24 mouse cellular contexts compared by ENCODE assay signal in genomic region chr6:118283949-118284568, GRCm38 (mm10).
"Had no signal": no experiment of that assay in that cellular context is flagged by ENCODE, and none has a peak within 500 bp of the region (broad histone marks: within the 10 kb centered on the region; RNA-seq: fewer than 3 reads in every experiment).

No protein-coding gene starts in this region.

- H3K9me3 ChIP-seq: hindbrain, embryonic 12.5 days; intestine, embryonic 15.5 days; limb, embryonic 10.5 days; limb, embryonic 12.5 days; liver, embryonic 13.5 days; liver, embryonic 15.5 days had no signal

- H3K4me1 ChIP-seq: heart, embryonic 12.5 days; hindbrain, embryonic 12.5 days; intestine, embryonic 15.5 days; limb, embryonic 10.5 days; limb, embryonic 12.5 days; liver, embryonic 13.5 days; liver, embryonic 15.5 days had no signal

- ATAC-seq: inflammation-experienced regulatory T-cells, adult 6 months; intestine, embryonic 15.5 days; intestine, postnatal 0 days; liver, postnatal 0 days had no signal

- H3K4me2 ChIP-seq: heart, embryonic 12.5 days; hindbrain, embryonic 12.5 days; hindbrain, embryonic 14.5 days; intestine, embryonic 15.5 days; limb, embryonic 12.5 days; liver, embryonic 11.5 days; liver, embryonic 13.5 days; liver, embryonic 15.5 days had no signal

- H3K9ac ChIP-seq: heart, embryonic 12.5 days; hindbrain, embryonic 12.5 days; hindbrain, embryonic 14.5 days; intestine, embryonic 15.5 days; limb, embryonic 12.5 days; liver, embryonic 13.5 days; liver, embryonic 15.5 days; liver, postnatal 0 days had no signal

- H3K27ac ChIP-seq: gastrocnemius, adult 2 months; heart, adult 2 months; hindbrain, embryonic 12.5 days; hindbrain, embryonic 14.5 days; intestine, embryonic 15.5 days; layer of hippocampus, adult 2 months; limb, embryonic 10.5 days; limb, embryonic 12.5 days; liver, embryonic 13.5 days; liver, embryonic 15.5 days had no signal

- DNase-seq: gastrocnemius, adult 2 months; gastrocnemius, postnatal 10 days; gastrocnemius, postnatal 25 days; heart, adult 2 months; heart, postnatal 10 days; heart, postnatal 4 days; kidney, adult 18-20 months; kidney, adult 8-10 months; kidney, postnatal 10 days; kidney, postnatal 4 days; liver; liver, embryonic 13.5 days; liver, postnatal 0 days had no signal

- H3K4me3 ChIP-seq: gastrocnemius, adult 2 months; heart, adult 2 months; heart, embryonic 12.5 days; hindbrain, embryonic 12.5 days; intestine, embryonic 15.5 days; layer of hippocampus, adult 2 months; limb, embryonic 10.5 days; limb, embryonic 12.5 days; liver, embryonic 13.5 days; liver, embryonic 15.5 days had no signal

- H3K36me3 ChIP-seq: heart, embryonic 12.5 days; hindbrain, embryonic 12.5 days; intestine, embryonic 15.5 days; limb, embryonic 10.5 days; limb, embryonic 12.5 days; liver, embryonic 13.5 days; liver, embryonic 15.5 days had no signal

- H3K27me3 ChIP-seq: heart, embryonic 12.5 days; hindbrain, embryonic 12.5 days; intestine, embryonic 15.5 days; limb, embryonic 12.5 days; liver, embryonic 13.5 days; liver, embryonic 15.5 days had no signal
